Mouse (Mus musculus) 3134 (cell line): Measurements from ENCODE around the gene Phldb3.
"Not testable (repeated sequence)": the region's sequence is repeated elsewhere in the genome, so short reads cannot be mapped to it uniquely, and the experiment has no call there.

Source experiments
- DNase-seq: peaks from one replicate; pipeline ENCODE4 v3.0.0-alpha.2; 2011; ENCODE audit warnings: low spot score; ENCODE audit not compliant: insufficient read length; ENCODE audit errors: extremely low read depth

Gene Phldb3

GRCm38 (mm10) chr7:24593621-24594308, 16.8 kb upstream of the Phldb3 start:
- peak; percentile 76 for DNase-seq

- DNase-seq, result no peak
Observed at GRCm38 (mm10) chr7:24594309-24594803, 16.2 kb upstream of the Phldb3 start.

GRCm38 (mm10) chr7:24595464-24595863, 15.1 kb upstream of the Phldb3 start:
- no peak for DNase-seq

GRCm38 (mm10) chr7:24598121-24598520, 12.4 kb upstream of the Phldb3 start:
- DNase-seq, result no peak

GRCm38 (mm10) chr7:24599211-24600067, 11.1 kb upstream of the Phldb3 start:
- DNase-seq, result peak; percentile 71

- peak; percentile 83 for DNase-seq
Observed at GRCm38 (mm10) chr7:24600941-24601597, 9.5 kb upstream of the Phldb3 start.

GRCm38 (mm10) chr7:24605561-24605960, 5.0 kb upstream of the Phldb3 start:
- no peak for DNase-seq

GRCm38 (mm10) chr7:24606046-24606445, 4.5 kb upstream of the Phldb3 start:
- no peak for DNase-seq

- no peak for DNase-seq
Observed at GRCm38 (mm10) chr7:24608017-24608416, 2.5 kb upstream of the Phldb3 start.

- DNase-seq, result no peak
Observed at GRCm38 (mm10) chr7:24608561-24608960, 2.0 kb upstream of the Phldb3 start.

GRCm38 (mm10) chr7:24610879-24611494, 424 bp downstream of the Phldb3 start:
- peak; percentile 89 for DNase-seq

- DNase-seq, result no peak
Observed at GRCm38 (mm10) chr7:24611709-24612108, 1.1 kb downstream of the Phldb3 start.

- DNase-seq, result no peak
Observed at GRCm38 (mm10) chr7:24612308-24612910, 1.8 kb downstream of the Phldb3 start.

- DNase-seq, result no peak
Observed at GRCm38 (mm10) chr7:24614816-24615215, 4.3 kb downstream of the Phldb3 start.

- DNase-seq, result no peak
Observed at GRCm38 (mm10) chr7:24617763-24618162, 7.2 kb downstream of the Phldb3 start.

- DNase-seq, result not testable (repeated sequence)
Observed at GRCm38 (mm10) chr7:24618374-24618773, 7.8 kb downstream of the Phldb3 start.

- DNase-seq, result no peak
Observed at GRCm38 (mm10) chr7:24619671-24620397, 9.3 kb downstream of the Phldb3 start.

- no peak for DNase-seq
Observed at GRCm38 (mm10) chr7:24621193-24621592, 10.6 kb downstream of the Phldb3 start.

- DNase-seq, result no peak
Observed at GRCm38 (mm10) chr7:24622967-24623366, 12.4 kb downstream of the Phldb3 start.
